Mouse (Mus musculus) layer of hippocampus, postnatal 10 days (tissue): ENCODE data around the gene Fmo6. TPM values are rescaled to one million over a fixed set of nuclear protein-coding genes. Genes with fewer than 3 reads are reported as not detected.

ENCODE experiments used
- total RNA-seq, 2 experiments: library from RNA; stranded (reverse); gene quantifications; 2 replicates each; pipeline ENCODE4 v1.2.3; 2021

Gene Fmo6
- total RNA-seq, 2 experiments from 2014 or later = not detected

Other genes starting within 250 kb of the Fmo6 start
- 100 to 1,000 TPM; 172 to 179 TPM for gene Prrc2c, start 197.0 kb downstream of the Fmo6 start, total RNA-seq
- gene Fmo4, start 123.5 kb downstream of the Fmo6 start, total RNA-seq = under 1 TPM in 1 of 2 experiments, not detected in 1; 0.23 TPM
- gene Fmo1, start 70.9 kb downstream of the Fmo6 start, total RNA-seq = 10 to 100 TPM; 25.9 to 28.7 TPM
- under 1 TPM; 0.54 to 0.57 TPM for gene Fmo2, start 38.8 kb downstream of the Fmo6 start, total RNA-seq
- gene Fmo3, start 47.0 kb upstream of the Fmo6 start, total RNA-seq = not detected
- not detected for gene Mroh9, start 148.2 kb upstream of the Fmo6 start, total RNA-seq